Mouse (Mus musculus): ENCODE measurements around the gene Kcnh2. TPM values are rescaled to one million over a fixed set of nuclear protein-coding genes. Genes with fewer than 3 reads are reported as not detected.

Gene Kcnh2
- polyA plus RNA-seq, 1 experiment from 2014 or later, result 5.0 TPM

GRCm38 (mm10) chr5:24380499-24380898 is 29.1 kb upstream of the Kcnh2 start:
- TF ChIP-seq EP300 (IDR thresholded peaks at IDR 0.05) (no peak), CTCF (IDR thresholded peaks at IDR 0.05) (no peak)
- H3K9me3 ChIP-seq (ENCODE audit: low read length), result no peaks in the 10 kb centered on the region

GRCm38 (mm10) chr5:24379501-24379900 is 28.1 kb upstream of the Kcnh2 start:
- no peak overlapping the region for H3K9ac ChIP-seq (replicated peaks; ENCODE audit: low read depth)
- no peak overlapping the region for H3K4me3 ChIP-seq (ENCODE audit: low read depth, low read length)
- H3K27ac ChIP-seq (ENCODE audit: low read length), result no peak overlapping the region
- H3K9me3 ChIP-seq (ENCODE audit: low read length), result no peaks in the 10 kb centered on the region
- peaks cover 14% of the 10 kb centered on the region for H3K4me1 ChIP-seq (ENCODE audit: insufficient read depth, low read depth, low read length)
- no peaks in the 10 kb centered on the region for H3K36me3 ChIP-seq (ENCODE audit: insufficient read depth, low read length)
- no peak overlapping the region for H3K4me2 ChIP-seq (replicated peaks; ENCODE audit: low read depth, low read length)
- no peak for TF ChIP-seq CTCF (IDR thresholded peaks at IDR 0.05)
- TF ChIP-seq EP300 (IDR thresholded peaks at IDR 0.05), result no peak
- ATAC-seq, result no peak
- DNase-seq (ENCODE audit: low spot score), result no peak
- WGBS, result 56% methylated on average over 4 of the region's 4 CpGs
- no peaks in the 10 kb centered on the region for H3K27me3 ChIP-seq (replicated peaks; ENCODE audit: insufficient read depth, low read length)

More at GRCm38 (mm10) chr5:24380499-24380898, 29.1 kb upstream of the Kcnh2 start:
- DNase-seq (ENCODE audit: low spot score), result no peak
- H3K4me1 ChIP-seq (ENCODE audit: insufficient read depth, low read depth, low read length), result peaks cover 14% of the 10 kb centered on the region
- ATAC-seq, result no peak
- H3K4me3 ChIP-seq (ENCODE audit: low read depth, low read length), result no peak overlapping the region
- no peak overlapping the region for H3K9ac ChIP-seq (replicated peaks; ENCODE audit: low read depth)
- 86% methylated on average over 4 of the region's 4 CpGs for WGBS
- no peaks in the 10 kb centered on the region for H3K27me3 ChIP-seq (replicated peaks; ENCODE audit: insufficient read depth, low read length)
- no peak overlapping the region for H3K4me2 ChIP-seq (replicated peaks; ENCODE audit: low read depth, low read length)
- no peak overlapping the region for H3K27ac ChIP-seq (ENCODE audit: low read length)
- H3K36me3 ChIP-seq (ENCODE audit: insufficient read depth, low read length), result no peaks in the 10 kb centered on the region

- WGBS, result 68% methylated on average over 2 of the region's 2 CpGs
- H3K4me3 ChIP-seq (ENCODE audit: low read depth, low read length), result no peak overlapping the region
- H3K36me3 ChIP-seq (ENCODE audit: insufficient read depth, low read length), result no peaks in the 10 kb centered on the region
- H3K9me3 ChIP-seq (ENCODE audit: low read length), result no peaks in the 10 kb centered on the region
- no peak overlapping the region for H3K27ac ChIP-seq (ENCODE audit: low read length)
- no peak overlapping the region for H3K9ac ChIP-seq (replicated peaks; ENCODE audit: low read depth)
- no peaks in the 10 kb centered on the region for H3K27me3 ChIP-seq (replicated peaks; ENCODE audit: insufficient read depth, low read length)
- no peak for DNase-seq (ENCODE audit: low spot score)
- H3K4me1 ChIP-seq (ENCODE audit: insufficient read depth, low read depth, low read length), result peaks cover 9% of the 10 kb centered on the region
- TF ChIP-seq EP300 (IDR thresholded peaks at IDR 0.05) (no peak), CTCF (IDR thresholded peaks at IDR 0.05) (no peak)
- H3K4me2 ChIP-seq (replicated peaks; ENCODE audit: low read depth, low read length), result no peak overlapping the region
- ATAC-seq, result no peak
These were observed 27.3 kb upstream of the Kcnh2 start for GRCm38 (mm10) chr5:24378700-24379099.

GRCm38 (mm10) chr5:24374666-24375328 is 23.4 kb upstream of the Kcnh2 start:
- H3K4me1 ChIP-seq (ENCODE audit: insufficient read depth, low read depth, low read length), result no peaks in the 10 kb centered on the region
- no peak for TF ChIP-seq EP300 (IDR thresholded peaks at IDR 0.05)
- no peak for TF ChIP-seq CTCF (IDR thresholded peaks at IDR 0.05)
- H3K4me3 ChIP-seq (ENCODE audit: low read depth, low read length), result no peak overlapping the region
- DNase-seq (ENCODE audit: low spot score) (no peak), ATAC-seq (no peak)
- H3K9ac ChIP-seq (replicated peaks; ENCODE audit: low read depth), result no peak overlapping the region
- no peak overlapping the region for H3K4me2 ChIP-seq (replicated peaks; ENCODE audit: low read depth, low read length)
- 68% methylated on average over 7 of the region's 7 CpGs for WGBS
- H3K27me3 ChIP-seq (replicated peaks; ENCODE audit: insufficient read depth, low read length), result no peaks in the 10 kb centered on the region
- H3K36me3 ChIP-seq (ENCODE audit: insufficient read depth, low read length), result no peaks in the 10 kb centered on the region
- H3K9me3 ChIP-seq (ENCODE audit: low read length), result no peaks in the 10 kb centered on the region
- no peak overlapping the region for H3K27ac ChIP-seq (ENCODE audit: low read length)

GRCm38 (mm10) chr5:24374216-24374615 is 22.8 kb upstream of the Kcnh2 start:
- DNase-seq (ENCODE audit: low spot score), result peak; percentile 39
- no peak for TF ChIP-seq CTCF (IDR thresholded peaks at IDR 0.05)
- TF ChIP-seq EP300 (IDR thresholded peaks at IDR 0.05), result no peak
- Histone ChIP-seq H3K4me2 (replicated peaks; ENCODE audit: low read depth, low read length) (no peak overlapping the region), H3K27ac (ENCODE audit: low read length) (no peak overlapping the region), H3K9me3 (ENCODE audit: low read length) (no peaks in the 10 kb centered on the region), H3K4me1 (ENCODE audit: insufficient read depth, low read depth, low read length) (no peaks in the 10 kb centered on the region), H3K27me3 (replicated peaks; ENCODE audit: insufficient read depth, low read length) (no peaks in the 10 kb centered on the region), H3K4me3 (ENCODE audit: low read depth, low read length) (no peak overlapping the region), H3K36me3 (ENCODE audit: insufficient read depth, low read length) (no peaks in the 10 kb centered on the region), H3K9ac (replicated peaks; ENCODE audit: low read depth) (no peak overlapping the region)
- WGBS, result 33% methylated on average over 6 of the region's 6 CpGs
- no peak for ATAC-seq

GRCm38 (mm10) chr5:24373807-24374206 is 22.4 kb upstream of the Kcnh2 start:
- TF ChIP-seq EP300 (IDR thresholded peaks at IDR 0.05), result no peak
- TF ChIP-seq CTCF (IDR thresholded peaks at IDR 0.05), result no peak
- DNase-seq (ENCODE audit: low spot score), result no peak
- ATAC-seq, result no peak
- Histone ChIP-seq H3K36me3 (ENCODE audit: insufficient read depth, low read length) (no peaks in the 10 kb centered on the region), H3K27me3 (replicated peaks; ENCODE audit: insufficient read depth, low read length) (no peaks in the 10 kb centered on the region), H3K9ac (replicated peaks; ENCODE audit: low read depth) (no peak overlapping the region), H3K9me3 (ENCODE audit: low read length) (no peaks in the 10 kb centered on the region), H3K4me3 (ENCODE audit: low read depth, low read length) (no peak overlapping the region), H3K27ac (ENCODE audit: low read length) (no peak overlapping the region), H3K4me2 (replicated peaks; ENCODE audit: low read depth, low read length) (no peak overlapping the region), H3K4me1 (ENCODE audit: insufficient read depth, low read depth, low read length) (no peaks in the 10 kb centered on the region)
- WGBS, result 87% methylated on average over 5 of the region's 5 CpGs

All from lung, postnatal 0 days (tissue).